Mouse (Mus musculus) heart, postnatal 0 days (tissue): ENCODE results near the gene Uaca. TPM values are rescaled to one million over a fixed set of nuclear protein-coding genes. Genes with fewer than 3 reads are reported as not detected.

Source experiments
- ATAC-seq: fragments of 200-750 bp; cut with Nextera tagmentation; 2 replicates; pipeline ENCODE4 v1.8.0; 2017; ENCODE audit warnings: low read depth, moderate number of reproducible peaks, moderate library complexity; ENCODE audit not compliant: insufficient read depth
- DNase-seq: peaks from one replicate; pipeline ENCODE4 v3.0.0-alpha.2; 2016; ENCODE audit warnings: low spot score
- H3K27ac ChIP-seq: fragments of 300-500 bp; sonication (generic); 2 replicates; pipeline ENCODE4 v1.5.1; 2014; ENCODE audit warnings: low read depth, mild to moderate bottlenecking
- H3K27me3 ChIP-seq: fragments of 300-500 bp; sonication (generic); 2 replicates; pipeline ENCODE4 v1.6.1; 2014; ENCODE audit warnings: low read length, mixed read lengths; ENCODE audit not compliant: control insufficient read depth, insufficient read depth
- H3K36me3 ChIP-seq: fragments of 300-500 bp; sonication (generic); replicated peaks from 2 replicates; pipeline ENCODE4 v1.6.1; 2014; ENCODE audit warnings: low read length, mixed read lengths; ENCODE audit not compliant: control insufficient read depth, insufficient read depth
- H3K4me1 ChIP-seq: fragments of 300-500 bp; sonication (generic); 2 replicates; pipeline ENCODE4 v1.6.1; 2014; ENCODE audit warnings: antibody characterized with exemption; ENCODE audit not compliant: control insufficient read depth, insufficient read depth
- H3K4me2 ChIP-seq: fragments of 300-500 bp; sonication (generic); 2 replicates; pipeline ENCODE4 v1.6.1; 2014; ENCODE audit warnings: low read depth, mild to moderate bottlenecking, low read length, moderate library complexity
- H3K4me3 ChIP-seq: fragments of 300-500 bp; sonication (generic); 2 replicates; pipeline ENCODE4 v1.5.1; 2014; ENCODE audit warnings: low read depth, low read length
- H3K9ac ChIP-seq: fragments of 300-500 bp; sonication (generic); replicated peaks from 2 replicates; pipeline ENCODE4 v1.6.1; 2014; ENCODE audit warnings: low read depth, low read length, mixed read lengths
- H3K9me3 ChIP-seq: fragments of 300-500 bp; sonication (generic); replicated peaks from 2 replicates; pipeline ENCODE4 v1.6.1; 2016; ENCODE audit warnings: low read length; ENCODE audit not compliant: control insufficient read depth
- CTCF ChIP-seq: IDR thresholded peaks from 2 replicates; pipeline ENCODE4 v1.5.1; 2016; ENCODE audit warnings: antibody characterized with exemption, control low read depth, low read depth
- EP300 ChIP-seq: IDR thresholded peaks from 2 replicates; pipeline ENCODE4 v1.6.1; 2016; ENCODE audit warnings: antibody characterized with exemption, low read depth
- WGBS: fragments of 180-500 bp; shearing (Covaris S2); extraction: QIAGEN DNeasy Blood & Tissue Kit; methylation state at CpG from one replicate; pipeline ENCODE4 v1.1.7; 2014; 5-methylcytosine and 5-hydroxymethylcytosine counted together
- polyA plus RNA-seq: library from polyadenylated mRNA; unstranded; fragments of >200 nt; fragmentation: Nextera tagmentation; extraction: Ambion mirVana; gene quantifications from 2 replicates; pipeline ENCODE4 v1.2.1, GENCODE M21; 2015
- total RNA-seq: library from RNA; depleted of rRNA; stranded (reverse); fragments of >200 nt; gene quantifications from 2 replicates; pipeline ENCODE4 v1.2.3, GENCODE M21; 2014; ENCODE audit warnings: low replicate concordance

The Uaca gene
- total and polyA plus RNA-seq, 2 experiments from 2014 or later = 5.5 to 18.6 TPM

- DNase-seq = peak; percentile 47
- no peak overlapping the region for H3K4me2 ChIP-seq
- H3K36me3 ChIP-seq = no peaks in the 10 kb centered on the region
- H3K9me3 ChIP-seq = no peaks in the 10 kb centered on the region
- no peak overlapping the region for H3K9ac ChIP-seq
- no peaks in the 10 kb centered on the region for H3K27me3 ChIP-seq
- peak; percentile 49; the same call in 1 of the 2 replicates for ATAC-seq
- H3K27ac ChIP-seq = peak overlapping the region; percentile 71
- TF ChIP-seq EP300 = no peak
- TF ChIP-seq CTCF = no peak; the same call in 1 of the 2 replicates
- WGBS = 18% methylated on average over 10 of the region's 10 CpGs
- no peak overlapping the region for H3K4me3 ChIP-seq
- peaks cover 20% of the 10 kb centered on the region for H3K4me1 ChIP-seq
Observed at GRCm38 (mm10) chr9:60759436-60760007, 34.8 kb upstream of the Uaca start.

DNA sequence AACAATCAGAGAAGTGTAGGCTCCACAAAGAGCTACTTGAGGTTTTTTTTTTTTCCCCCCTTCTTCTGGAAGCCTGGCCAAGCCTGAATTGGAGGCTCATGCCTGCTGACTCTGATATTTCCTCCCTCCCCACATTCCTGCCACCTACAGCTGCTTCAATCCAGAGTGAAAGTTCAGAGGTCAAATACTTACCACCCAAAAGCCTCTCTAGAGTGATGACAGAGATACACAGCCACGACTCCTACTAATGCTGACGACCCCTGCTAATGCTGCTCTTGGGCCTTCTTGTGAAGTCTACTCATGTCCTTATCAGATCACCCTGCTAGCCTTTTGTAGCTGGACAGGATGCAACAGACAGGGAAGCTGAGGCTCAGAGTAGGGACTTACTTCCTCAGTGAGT, 29.2 kb upstream of the Uaca start:
- ATAC-seq (no peak), DNase-seq (no peak)
- Histone ChIP-seq H3K9ac (no peak overlapping the region), H3K27ac (no peak overlapping the region), H3K4me3 (no peak overlapping the region), H3K36me3 (no peaks in the 10 kb centered on the region), H3K27me3 (no peaks in the 10 kb centered on the region), H3K9me3 (no peaks in the 10 kb centered on the region), H3K4me1 (0 out of 2 replicates have a peak, but pooled peaks cover 7% of the 10 kb centered on the region), H3K4me2 (no peak overlapping the region)
- no peak for TF ChIP-seq EP300
- no peak for TF ChIP-seq CTCF
- 15% methylated on average over 2 of the region's 2 CpGs for WGBS

DNA sequence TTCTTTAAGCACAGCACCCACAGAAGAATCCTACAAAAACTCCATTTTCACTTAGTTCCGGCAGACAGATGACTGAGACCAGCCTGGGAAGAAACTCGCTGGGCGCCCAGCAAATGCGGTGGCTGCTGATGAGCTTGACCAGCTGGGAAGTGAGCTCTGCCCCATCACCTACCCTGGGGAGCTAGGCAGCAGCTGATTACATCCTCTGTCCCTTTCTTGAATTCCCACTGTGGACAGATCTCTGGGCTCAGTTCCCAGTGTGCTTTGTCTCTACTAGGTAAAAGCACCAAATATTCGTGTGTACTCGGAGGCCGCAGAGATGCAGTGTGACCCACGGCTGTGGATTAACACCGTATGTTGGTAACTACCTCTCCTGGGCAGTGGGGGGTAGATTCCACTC, 25.9 kb upstream of the Uaca start:
- DNase-seq (no peak), ATAC-seq (no peak)
- Histone ChIP-seq H3K4me2 (peak overlapping the region; percentile 33), H3K27ac (no peak overlapping the region; the same call in 1 of the 2 replicates), H3K9ac (no peak overlapping the region), H3K36me3 (no peaks in the 10 kb centered on the region), H3K9me3 (0 out of 2 replicates have a peak, but pooled peaks cover 7% of the 10 kb centered on the region), H3K4me3 (no peak overlapping the region), H3K4me1 (0 out of 2 replicates have a peak, but pooled peaks cover 7% of the 10 kb centered on the region), H3K27me3 (no peaks in the 10 kb centered on the region)
- WGBS = 50% methylated on average over 9 of the region's 9 CpGs
- TF ChIP-seq CTCF = no peak
- no peak for TF ChIP-seq EP300

DNA sequence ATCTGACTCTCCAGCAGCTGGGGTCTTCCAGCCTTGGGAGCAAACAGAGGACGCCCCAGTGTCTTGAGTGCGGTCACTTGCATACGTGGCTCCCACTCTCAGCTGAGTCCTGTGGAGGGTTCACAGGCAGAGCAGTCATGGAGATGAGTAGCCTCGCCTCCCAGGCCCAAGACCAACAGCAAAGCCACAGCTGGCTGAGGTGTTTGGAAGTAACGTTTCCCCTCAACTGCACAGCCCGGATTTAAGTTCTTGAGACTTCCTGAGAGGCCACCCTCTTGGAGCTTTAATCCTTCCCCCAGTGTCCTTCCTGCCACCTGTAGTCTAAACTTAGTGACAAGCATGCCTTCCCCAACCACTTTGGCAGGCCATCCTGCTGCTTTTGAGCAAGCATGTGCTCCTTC, 24.6 kb upstream of the Uaca start:
- Histone ChIP-seq H3K4me1 (0 out of 2 replicates have a peak, but pooled peaks cover 7% of the 10 kb centered on the region), H3K27me3 (no peaks in the 10 kb centered on the region), H3K9me3 (0 out of 2 replicates have a peak, but pooled peaks cover 7% of the 10 kb centered on the region), H3K36me3 (no peaks in the 10 kb centered on the region), H3K4me2 (no peak overlapping the region), H3K27ac (peak overlapping the region; percentile 45; the same call in 1 of the 2 replicates), H3K4me3 (no peak overlapping the region), H3K9ac (no peak overlapping the region)
- DNase-seq (no peak), ATAC-seq (peak; percentile 24; the same call in 1 of the 2 replicates)
- TF ChIP-seq EP300 (0 out of 2 replicates have a peak, but pooled peaks have one; percentile 29), CTCF (no peak)
- 52% methylated on average over 6 of the region's 6 CpGs for WGBS

- ATAC-seq (no peak), DNase-seq (no peak)
- Histone ChIP-seq H3K4me2 (no peak overlapping the region), H3K9me3 (0 out of 2 replicates have a peak, but pooled peaks cover 7% of the 10 kb centered on the region), H3K9ac (no peak overlapping the region), H3K4me1 (0 out of 2 replicates have a peak, but pooled peaks cover 5% of the 10 kb centered on the region), H3K27me3 (no peaks in the 10 kb centered on the region), H3K4me3 (no peak overlapping the region), H3K27ac (no peak overlapping the region), H3K36me3 (no peaks in the 10 kb centered on the region)
- 79% methylated on average over 2 of the region's 2 CpGs for WGBS
- no peak for TF ChIP-seq CTCF
- TF ChIP-seq EP300 = no peak
Observed at GRCm38 (mm10) chr9:60773713-60774112, 20.6 kb upstream of the Uaca start.
